Mouse (Mus musculus): ENCODE measurements around the gene Kif20b.

Gene Kif20b

GRCm38 (mm10) chr19:34921652-34922602 lies at the start of gene Kif20b:
Gene Kif20b (plus strand): TSS chr19:34922361.
- DNase-seq: peak; percentile 81 to 86

GRCm38 (mm10) chr19:34876676-34877075 lies 45.5 kb upstream of the Kif20b start:
- no peak for DNase-seq

DNA sequence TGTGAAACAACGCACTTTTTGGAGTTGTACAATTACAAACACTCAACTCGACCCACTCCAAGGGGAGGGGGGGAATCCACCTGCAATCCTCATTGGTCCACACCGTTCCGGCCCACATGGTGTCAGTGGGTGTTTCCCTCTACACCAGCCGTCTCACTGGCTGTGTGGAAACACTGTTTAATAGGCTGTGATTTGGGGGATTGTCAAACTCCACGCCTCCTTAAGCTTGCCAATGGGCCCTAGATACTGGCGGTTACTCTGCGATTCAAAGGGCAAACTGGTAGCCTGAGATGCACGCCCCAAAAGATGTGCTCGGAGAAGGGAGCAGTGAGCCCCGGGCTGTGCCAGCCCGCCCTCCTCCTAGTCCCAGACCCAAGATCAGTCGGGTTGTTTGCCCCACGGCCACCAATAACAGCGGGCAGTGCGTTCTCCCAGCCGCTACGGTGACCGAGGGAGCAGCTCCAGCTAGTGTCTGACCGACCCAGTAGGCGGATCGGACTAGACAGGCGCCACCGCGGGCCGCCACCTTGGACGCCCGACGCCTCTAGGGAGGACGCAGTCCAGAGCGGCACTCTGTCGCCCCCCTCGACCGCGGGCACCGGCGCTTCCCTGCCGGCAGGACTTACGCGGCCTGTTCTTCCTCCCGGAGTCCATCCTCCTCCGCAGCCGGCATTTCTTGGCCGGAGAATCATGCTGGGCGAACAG lies 44.1 kb upstream of the Kif20b start:
- peak; percentile 72 to 77 for DNase-seq

- peak; percentile 67 to 73 for DNase-seq
These were observed 43.3 kb upstream of the Kif20b start, which contains the start of gene Pank1 for GRCm38 (mm10) chr19:34878603-34879541. Gene Pank1 (minus strand): TSS chr19:34879455.

DNA sequence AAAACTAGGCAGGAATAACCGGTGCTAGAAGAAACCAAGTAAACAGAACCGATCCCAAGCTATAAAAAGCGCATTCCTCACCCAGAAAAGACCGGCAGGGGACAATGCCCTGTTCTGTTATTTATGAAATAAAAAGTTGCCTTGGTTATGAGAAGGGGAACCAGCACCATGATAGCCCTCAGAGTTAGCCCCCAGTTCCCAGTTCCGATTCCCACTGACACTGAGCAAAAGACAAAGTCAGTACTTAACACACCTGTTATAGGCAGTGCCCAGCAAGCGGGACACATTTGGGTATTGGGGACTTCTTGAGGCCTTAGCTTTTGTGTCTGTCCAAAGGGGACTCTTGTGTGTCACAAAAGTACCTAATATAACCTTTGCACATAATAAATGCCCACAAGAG lies 42.5 kb upstream of the Kif20b start:
- DNase-seq: no peak

- no peak for DNase-seq
These were observed 41.0 kb upstream of the Kif20b start for GRCm38 (mm10) chr19:34881160-34881559.

DNA sequence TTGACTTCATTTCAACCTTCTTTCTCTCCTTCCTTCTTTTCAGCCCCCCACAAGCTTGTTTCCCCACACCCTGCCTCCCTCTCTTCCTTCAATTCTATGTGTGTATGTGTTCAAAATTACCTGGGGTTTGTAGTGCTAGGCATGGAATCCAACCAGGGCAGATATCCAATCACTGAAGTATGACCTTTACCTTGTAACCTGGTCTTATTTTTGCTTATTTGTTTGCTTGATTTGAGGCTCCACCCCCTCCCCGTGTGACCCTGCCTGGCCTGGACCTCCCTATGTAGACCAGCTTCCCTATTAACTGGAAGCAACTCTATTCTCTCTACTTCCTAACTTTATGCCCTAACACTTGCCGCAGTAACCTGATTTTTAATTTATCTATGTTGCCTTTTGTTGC lies 39.7 kb upstream of the Kif20b start:
- DNase-seq: no peak

GRCm38 (mm10) chr19:34883526-34884224 lies 38.5 kb upstream of the Kif20b start:
- no peak for DNase-seq

GRCm38 (mm10) chr19:34886324-34886723 lies 35.8 kb upstream of the Kif20b start:
- no peak for DNase-seq

- DNase-seq: no peak
These were observed 31.2 kb upstream of the Kif20b start for GRCm38 (mm10) chr19:34890981-34891380.

DNA sequence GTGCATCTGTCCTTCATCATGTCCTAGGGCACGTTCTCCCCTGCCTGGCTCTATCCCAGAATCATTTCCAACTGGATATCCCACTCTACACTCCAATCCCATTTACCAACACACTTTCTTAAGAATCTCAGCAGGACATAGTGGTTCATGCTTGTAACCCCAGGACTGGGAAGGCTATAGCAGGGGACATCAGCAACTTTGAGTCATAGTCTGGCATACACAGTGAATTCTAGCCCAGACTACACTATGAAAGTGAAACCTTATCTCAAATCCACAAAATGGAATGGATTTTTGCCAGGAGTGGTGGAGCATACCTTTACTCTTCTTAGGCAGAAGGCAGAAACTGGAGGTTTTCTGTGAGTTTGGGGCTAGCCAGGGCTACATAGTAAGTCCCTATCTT lies 30.6 kb upstream of the Kif20b start:
- no peak for DNase-seq

DNA sequence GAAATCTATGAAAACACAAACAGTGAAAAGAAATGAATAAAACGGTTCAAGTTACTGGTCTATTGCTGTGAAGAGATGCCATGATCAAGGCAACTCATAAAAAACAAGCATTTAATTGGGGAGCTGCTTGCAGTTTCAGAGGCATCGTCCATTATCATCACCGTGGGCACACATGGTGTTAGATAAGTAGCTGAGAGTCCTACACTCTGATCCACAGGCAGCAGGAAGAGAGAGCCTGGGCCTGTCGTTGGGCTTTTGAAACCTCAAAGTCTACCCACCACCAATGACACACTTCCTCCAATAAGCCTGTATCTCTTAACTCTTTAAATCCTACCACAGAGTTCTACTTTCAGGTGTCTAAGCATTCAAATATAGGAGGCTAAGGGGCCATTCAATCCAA lies 27.1 kb upstream of the Kif20b start:
- no peak for DNase-seq

DNA sequence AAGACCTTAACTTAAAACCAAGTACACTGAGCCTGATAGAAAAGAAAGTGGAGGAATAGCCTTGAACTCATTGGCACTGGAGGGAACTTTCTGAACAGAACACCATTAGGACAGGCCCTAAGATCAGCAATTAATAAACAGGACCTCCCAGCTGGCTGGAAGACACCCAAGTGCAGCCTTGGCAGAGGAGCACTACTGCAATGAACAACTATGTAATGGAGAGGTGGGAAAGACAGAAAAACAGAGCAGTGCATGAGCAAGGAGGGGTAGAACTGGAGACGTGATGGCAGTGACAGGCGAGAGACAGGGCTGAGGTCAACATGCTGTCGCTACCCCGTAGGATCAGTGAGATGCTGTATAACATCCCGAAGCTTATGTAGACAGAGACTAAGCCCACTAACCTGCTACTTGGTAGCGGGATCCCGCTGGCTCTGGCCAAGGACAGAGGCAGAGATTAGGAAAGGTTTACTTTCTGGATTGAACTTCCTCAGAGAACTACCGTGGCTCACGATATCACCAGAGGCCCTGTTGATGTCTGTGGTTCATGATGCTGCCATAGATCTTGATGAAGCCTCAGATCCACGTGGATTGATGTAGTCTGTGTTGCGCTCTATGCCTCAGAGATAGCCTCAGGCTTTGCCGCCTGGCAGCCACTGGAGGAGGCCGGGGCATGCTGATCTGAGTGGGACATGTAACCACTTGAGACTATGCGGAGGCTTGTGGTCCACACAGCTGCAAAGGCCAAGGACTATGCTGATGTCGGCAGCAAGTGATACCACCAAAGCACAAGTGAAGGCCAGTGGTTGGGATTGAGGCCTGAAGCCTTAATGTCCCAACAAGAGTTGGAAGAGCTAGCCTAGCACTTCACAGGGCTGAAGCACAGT lies 24.8 kb upstream of the Kif20b start:
- DNase-seq: no peak

DNA sequence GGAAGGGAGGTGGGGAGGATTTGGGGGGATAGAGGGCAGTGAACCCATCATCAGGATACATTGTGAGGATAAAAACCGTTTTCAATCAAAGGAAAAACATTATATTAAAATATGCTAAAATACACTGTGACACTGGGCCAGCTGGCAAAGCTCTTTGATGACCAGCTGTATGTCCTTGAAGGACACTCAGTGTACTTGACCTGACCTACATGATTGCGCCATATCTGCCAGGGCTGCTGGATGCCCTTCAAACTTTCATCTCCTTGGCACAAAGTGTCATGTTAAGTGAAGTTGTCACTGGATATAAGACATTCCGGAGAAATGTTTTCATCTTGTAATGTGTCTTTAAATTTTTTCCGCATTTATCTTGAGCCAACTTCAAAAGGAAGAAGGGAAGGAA lies 23.2 kb upstream of the Kif20b start:
- no peak for DNase-seq

- no peak for DNase-seq
These were observed 20.9 kb upstream of the Kif20b start for GRCm38 (mm10) chr19:34901266-34901665.

DNA sequence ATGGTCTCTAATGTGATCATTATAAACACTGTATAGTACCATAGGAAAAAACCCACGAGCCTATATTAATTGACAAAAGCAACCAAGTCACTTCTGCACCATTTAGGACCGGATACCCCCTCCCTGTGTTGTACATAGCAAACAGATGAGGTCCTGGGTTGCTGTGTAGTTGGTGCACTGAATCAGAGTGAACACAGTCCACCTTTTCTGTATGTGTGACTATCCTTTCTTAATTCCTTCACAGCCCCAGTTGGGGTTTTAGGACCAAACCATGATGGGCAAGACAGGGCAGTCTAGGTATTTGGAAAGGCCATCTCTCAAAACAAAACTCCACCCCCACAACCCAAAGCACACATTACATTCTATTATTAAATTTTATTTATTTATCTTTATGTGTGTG lies 20.4 kb upstream of the Kif20b start:
- no peak for DNase-seq

GRCm38 (mm10) chr19:34904032-34904431 lies 18.1 kb upstream of the Kif20b start:
- DNase-seq: no peak

- DNase-seq: no peak
These were observed 16.7 kb upstream of the Kif20b start for GRCm38 (mm10) chr19:34905424-34905823.

DNA sequence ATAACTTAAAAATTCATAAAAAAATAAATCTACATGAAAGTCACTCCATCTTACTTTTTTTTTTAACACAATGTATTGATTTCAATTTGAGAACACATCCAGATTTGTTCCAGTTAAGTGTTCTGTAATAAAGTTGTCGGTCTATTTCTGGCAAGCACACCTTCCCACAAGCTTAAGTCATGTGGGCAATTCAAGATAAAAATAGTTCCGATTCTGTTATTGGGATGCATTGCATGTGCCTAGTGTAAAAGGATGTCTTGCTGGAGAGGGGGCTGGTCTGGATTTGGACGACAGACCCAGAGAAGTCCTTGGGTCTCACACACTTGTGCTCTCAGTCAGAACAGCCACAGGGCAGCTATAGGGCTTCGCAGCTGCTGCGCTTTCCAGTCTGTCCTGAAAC lies 15.4 kb upstream of the Kif20b start:
- no peak for DNase-seq

GRCm38 (mm10) chr19:34912366-34912765 lies 9.8 kb upstream of the Kif20b start:
- DNase-seq: no peak

- DNase-seq: no peak
These were observed 2.1 kb upstream of the Kif20b start for GRCm38 (mm10) chr19:34920066-34920465.

All from cerebellum, postnatal 36 days (tissue).